Mouse (Mus musculus) CH12F3 (cell line): Measurements from ENCODE around the gene Thada.
"Not testable (repeated sequence)": the region's sequence is repeated elsewhere in the genome, so short reads cannot be mapped to it uniquely, and the experiment has no call there.

Experiments
- in situ Hi-C: fragments of 300-500 bp; cut with MboI; formaldehyde crosslinking; loops from 2 replicates; pipeline ENCODE4 v1.14.3; 2020; ENCODE audit warnings: low sequenced_read_pairs

Thada gene

DNA sequence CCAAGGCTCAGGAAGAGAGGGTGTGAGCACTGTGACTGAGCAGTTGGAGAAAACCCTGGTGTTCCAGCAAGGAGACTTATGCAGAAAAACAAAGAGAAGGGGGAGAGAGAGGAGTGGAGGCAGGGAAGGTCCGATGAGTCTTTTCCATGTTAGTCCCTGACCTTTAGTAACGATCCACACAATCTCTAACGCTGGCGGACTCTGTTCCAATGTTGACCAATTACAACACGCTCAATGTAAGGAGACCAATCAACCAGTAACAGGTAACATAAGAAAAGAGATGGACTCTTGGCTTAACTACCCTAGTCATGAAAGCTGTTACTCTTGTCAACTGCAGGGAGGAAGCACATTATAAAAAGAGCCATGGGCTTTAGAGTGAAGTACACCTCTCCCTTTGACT lies 160.9 kb downstream of the Thada start:
- in situ Hi-C loops = no loop called here

DNA sequence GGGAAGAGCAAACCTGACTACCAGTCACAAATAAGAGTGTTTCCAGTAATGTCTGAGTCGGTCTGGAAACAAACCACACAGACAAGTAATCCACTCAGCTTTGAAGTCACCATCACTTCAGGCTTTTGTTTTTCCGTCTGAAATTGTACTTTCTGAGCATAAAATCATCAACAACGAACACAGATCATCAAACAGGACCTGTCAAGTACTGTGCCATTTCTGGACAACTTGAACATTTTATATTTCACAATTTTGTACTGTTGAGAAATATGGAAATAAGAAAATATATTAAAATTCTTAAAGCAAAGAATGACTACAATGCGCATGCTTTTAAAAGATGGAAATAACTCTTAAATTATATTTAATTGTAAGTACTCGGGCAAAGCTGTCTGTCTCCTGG lies 161.9 kb downstream of the Thada start:
- in situ Hi-C loops = no loop called here

DNA sequence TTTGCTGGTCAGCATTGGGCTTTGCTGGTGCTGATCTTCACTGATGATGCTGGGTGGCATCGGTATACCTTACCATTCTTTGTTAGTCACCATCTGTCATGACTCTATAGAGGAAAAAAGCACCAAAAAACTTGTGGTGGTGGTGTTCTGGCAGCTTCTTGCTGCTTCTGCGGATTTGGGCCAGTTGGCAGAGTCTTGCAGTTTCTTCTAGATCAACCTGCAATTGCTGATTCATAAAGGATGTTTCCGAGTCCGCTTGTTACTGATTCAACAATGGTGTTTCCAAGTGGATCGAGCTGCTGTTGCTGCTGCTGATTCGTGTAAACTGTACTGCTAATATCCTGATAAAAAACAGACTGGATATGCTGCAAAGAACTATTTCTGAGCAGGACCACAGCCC lies 168.0 kb downstream of the Thada start:
- in situ Hi-C loops = no loop called here

DNA sequence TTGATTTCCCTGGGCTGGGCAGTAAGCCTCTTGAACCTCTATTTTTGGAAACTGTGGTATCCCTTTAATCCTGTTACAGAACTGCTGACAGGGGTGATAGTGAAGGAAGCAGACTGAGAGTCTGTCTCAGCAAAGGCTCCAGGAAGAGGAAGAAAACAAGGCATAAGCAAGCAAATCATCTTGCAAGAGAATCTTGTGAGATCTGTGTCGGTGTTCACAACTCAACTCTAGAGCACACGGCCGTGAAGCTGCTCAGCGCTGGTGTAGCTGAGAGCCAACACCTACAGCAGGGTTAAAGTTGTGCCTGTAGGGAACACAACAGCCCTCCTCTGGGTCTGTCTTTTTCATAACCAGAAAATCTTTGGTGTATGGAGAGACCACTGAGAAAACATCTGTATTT lies 172.8 kb downstream of the Thada start:
- in situ Hi-C loops = no loop called here

DNA sequence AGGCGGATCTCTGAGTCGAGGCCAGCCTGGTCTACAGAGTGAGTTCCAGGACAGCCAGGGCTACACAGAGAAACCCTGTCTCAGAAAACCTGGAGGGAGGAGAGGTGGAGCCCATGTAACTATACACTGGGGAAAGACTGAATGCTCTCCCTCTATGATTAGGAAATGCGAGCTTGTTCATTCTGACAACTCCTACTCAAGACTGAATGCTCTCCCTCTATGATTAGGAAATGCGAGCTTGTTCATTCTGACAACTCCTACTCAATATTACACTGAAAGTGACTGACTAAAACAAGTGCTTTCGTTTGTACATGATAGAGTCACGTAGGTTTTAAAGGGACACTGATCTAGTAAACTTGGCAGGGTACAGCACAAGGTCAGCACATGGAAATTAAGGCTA lies 174.8 kb downstream of the Thada start:
- in situ Hi-C loops = not testable (repeated sequence)

DNA sequence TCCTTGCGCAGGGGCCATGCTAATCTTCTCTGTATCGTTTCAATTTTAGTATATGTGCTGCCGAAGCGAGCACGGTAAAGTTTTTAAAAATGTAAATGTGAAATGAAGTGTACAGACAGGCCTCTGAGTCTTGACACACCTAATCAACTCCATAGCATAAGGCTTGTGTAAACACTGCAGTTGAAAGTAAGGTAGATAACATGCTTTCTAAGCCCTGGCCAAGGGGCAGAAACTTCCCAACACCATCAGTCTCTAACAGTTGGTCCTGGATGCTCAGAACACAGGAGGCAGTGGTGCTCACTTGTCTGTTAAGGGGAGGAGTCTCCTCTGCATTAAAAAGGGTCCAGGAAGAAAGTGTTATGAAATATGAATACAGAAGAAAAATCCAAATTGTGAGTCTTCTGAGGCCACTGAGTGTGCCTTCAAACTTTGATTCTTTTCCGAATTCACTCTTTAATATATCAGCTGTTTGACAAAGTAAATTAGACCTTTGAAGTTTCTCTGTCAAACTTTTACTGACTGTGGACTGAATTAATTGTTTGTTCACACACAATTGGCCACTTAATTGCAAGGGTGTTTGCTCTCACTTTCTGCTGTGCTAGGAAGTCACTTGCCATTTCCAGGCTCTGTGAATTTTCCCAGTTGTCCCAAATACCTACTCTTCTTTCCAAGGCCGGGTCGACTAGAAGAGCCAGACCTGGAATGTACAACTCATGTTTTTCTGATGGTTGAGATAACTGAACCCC lies 178.2 kb downstream of the Thada start:
- in situ Hi-C loops = no loop called here

DNA sequence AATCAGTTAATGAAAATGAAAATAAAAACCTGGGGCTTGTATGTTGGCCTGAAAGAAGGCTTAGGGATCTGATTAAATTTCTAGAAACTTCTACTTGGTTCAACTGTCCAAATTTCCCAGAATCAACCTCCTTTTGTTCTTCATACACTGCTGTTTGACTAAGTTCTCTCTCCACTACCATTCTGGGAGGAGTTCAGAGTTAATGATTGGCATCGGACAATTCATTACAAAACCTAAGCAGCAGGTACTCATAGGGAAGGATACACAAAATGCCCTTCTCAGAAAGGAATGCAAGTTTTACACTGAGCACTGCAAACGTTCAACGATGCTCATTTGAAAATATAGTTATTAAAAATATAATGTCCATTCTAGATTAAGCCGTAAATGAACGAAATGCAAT lies 179.5 kb downstream of the Thada start:
- in situ Hi-C loops = no loop called here

DNA sequence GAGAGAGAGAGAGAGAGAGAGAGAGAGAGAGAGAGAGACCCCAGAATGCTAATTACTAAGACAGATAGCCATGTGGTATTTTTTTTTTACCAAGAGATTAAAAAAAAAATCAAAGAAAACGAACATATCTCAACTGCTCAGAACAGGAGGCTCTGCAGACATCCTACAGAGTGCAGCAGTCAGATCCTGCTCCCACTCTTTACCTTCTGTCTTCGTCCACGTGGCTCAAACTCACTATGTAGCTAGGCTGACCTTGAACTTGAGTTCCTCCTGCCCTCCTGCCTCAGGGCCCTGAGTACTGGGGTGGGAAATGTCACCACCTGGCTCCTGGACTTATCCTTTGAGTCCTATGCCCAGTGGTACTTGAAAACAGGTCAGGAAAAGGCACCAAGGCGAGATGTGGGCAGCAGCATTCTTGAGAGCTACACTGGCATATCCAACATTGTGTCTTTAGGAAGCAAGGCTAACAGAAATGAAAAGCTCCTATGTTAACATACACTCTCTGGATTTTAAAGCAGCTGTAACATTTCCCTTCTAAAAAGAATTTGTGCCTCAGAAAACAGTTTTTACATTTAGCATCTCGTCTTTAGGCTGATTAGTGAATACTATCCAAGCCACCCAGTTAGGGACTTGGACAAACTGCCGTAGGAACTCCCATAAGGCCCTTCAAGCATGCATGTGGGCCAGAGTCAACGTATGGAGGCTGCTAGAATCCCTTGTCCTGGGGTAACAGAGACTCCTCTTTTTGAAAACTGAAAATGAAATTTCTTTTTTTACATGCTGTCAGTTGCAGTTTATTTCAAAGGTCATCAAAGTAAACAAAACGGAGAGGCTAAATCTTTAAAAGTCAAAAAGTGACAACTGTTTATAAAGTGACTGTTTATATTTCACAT lies 183.4 kb downstream of the Thada start:
- in situ Hi-C loops = no loop called here

DNA sequence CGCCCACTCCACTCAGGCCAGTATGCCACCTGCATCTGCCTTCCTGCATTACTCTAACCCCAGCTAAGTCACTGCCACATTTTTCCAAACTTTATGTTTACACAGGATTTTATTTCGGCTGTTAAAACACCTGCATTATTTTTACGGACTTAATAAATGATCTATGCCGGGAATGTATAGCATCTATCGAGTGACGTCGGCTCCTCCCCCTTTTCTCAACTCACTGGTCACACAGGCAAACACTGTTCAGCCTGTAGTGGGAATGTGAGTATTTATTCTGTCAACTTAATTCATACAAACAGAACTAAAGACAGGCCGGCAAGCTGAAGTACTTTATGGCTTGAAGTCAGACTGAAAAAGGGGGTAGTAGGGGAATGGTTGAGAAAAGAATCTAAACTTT lies 187.0 kb downstream of the Thada start:
- in situ Hi-C loops = no loop called here

DNA sequence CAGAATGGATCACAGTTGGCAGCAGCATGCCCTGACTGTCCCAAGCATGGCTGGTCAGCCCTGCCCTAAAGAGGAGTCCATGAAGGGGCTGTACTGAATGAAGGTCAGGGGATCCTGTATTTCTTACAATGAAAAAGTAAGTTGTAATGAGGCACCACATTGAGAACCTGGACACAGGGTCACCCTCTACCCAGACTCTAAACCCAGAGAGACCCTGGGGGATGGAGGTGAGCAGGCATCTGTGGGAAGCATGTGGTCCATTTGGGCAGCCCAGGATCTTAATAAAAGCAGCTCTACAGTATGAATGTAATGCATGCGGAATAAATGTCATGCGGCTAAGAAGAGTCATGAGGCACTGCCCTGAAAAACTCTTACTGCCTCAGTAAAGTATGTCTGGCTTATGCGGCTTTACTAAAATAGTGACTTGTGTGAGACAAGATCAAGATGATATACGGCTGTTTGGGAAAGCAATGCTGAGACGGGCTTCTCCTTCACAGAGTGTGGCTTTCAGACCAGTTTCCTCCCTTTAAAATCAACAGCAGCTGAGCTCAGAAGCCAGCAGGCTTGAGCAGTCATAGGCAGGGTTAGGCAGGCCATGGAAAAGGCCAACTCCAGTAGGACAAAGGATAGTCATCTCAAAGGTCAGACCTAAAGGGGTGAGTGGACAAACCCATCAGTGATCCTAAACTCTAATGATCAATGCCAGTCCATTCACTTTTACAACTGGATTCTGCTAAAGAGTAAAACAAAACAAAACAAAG lies 187.6 kb downstream of the Thada start:
- in situ Hi-C loops = no loop called here

DNA sequence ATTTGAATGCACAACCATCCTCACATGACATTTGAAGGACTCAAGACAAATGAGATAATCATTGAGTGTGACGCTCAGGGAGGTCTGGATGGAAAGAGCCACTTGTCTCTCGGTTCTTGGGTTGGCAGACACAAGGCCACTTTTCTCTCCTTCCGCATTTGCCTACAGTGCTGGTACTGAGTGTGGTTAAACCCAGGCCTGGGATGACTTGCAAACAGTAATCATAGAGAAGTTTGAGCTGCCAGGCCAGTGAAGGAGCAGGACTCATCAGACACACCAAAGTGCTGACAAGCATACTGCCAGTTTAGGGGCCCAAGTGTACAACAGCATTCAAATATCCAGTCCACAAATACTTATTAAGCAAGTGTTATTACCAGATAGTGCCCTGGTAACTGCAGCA lies 191.0 kb downstream of the Thada start:
- in situ Hi-C loops = no loop called here

DNA sequence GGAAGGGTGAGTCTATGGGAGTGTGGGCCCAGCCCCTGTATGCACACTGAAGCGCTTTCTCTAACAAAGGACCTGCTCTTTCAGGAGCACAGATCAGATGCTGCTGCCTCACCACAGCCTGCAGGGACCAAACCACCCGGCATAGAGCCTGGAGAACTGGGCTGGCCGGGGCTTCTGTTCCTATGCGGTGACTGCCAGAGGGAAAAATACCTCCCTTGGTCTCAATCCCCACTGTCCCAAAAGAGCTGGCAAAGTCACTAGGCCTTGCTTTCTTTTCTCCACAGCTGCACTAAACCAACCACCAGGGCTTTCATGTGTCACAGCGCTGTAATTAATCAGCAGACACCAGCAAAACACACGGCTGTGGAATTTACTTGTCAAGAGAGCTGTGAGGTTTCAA lies 191.8 kb downstream of the Thada start:
- in situ Hi-C loops = no loop called here

DNA sequence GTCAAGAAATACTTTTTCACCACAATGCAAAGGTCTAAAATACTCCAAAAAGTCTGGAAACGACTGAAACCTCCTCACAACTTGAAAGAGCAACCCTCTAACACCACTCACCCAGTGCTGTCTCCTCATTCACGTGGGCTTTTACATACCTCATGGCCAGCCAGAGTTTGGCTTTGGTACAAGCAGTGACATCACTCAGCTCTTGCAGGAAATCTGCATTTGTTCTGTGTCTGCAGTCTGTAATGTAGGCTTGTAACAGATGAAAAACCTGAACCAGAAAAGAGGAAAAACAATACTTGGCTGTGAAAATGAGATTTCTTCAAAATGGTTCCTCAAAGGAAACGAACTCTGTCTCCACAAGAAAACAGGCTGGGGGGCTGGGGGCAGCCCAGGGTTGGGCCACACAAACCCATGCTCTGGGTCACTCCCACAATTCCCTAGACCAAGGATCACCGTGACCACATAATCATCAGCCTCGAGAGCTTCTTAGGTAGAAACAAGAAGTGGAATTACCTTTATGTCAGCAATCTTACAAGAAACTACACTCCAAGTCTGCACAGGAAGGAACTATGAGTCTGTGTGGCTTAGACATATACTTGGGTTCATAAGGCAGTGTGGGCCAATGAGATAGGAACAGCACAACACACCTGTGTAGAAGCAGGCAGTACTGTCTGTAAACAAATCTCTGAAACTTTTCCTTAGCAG lies 193.3 kb downstream of the Thada start:
- in situ Hi-C loops = no loop called here

DNA sequence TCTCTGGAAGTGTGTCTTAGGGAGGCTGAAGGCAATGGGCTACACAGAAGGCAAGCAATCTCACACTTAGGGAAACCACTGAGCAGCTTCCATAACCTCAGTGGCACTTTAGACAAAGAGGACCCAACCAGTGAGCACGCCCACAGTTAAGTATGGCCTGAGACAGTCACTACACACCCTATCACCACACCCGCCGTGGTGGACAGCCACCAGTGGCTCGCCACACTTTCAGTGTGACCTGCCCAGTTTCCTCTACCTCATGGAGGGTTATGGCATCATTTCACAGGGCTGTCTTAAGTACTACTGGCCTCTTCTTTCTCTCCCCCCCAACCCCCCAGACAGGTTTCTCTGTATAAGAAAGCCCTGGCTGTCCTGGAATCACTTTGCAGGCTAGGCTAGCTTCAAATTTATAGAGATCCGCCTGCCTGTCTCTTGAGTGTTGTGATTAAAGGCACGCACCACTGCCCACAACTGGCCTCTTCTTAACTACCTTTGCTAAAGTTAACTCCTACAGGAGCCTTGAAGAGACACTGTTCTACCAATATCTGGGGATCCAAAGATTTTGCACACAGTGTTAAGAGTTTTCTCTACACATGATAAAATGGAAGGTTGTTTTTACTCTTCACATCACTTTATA lies 194.3 kb downstream of the Thada start:
- in situ Hi-C loops = no loop called here

DNA sequence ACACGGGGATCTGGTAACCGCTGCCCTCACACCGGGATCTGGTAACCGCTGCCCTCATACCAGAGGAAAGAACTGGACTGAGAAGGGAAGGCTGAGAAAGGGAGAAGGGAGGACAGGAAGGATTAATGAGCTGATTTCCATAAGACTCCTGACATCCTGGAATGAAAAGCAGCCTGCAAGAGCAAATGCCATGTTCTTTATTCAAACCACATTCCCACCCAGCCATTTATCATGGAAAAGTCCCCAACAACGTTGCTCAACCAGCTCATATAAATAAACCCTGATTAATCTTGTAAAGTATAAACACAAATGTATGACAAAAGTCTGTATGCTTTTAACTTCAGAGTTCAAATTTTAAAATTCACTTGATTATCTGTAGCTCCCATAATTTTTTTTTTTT lies 196.3 kb downstream of the Thada start:
- in situ Hi-C loops = no loop called here

DNA sequence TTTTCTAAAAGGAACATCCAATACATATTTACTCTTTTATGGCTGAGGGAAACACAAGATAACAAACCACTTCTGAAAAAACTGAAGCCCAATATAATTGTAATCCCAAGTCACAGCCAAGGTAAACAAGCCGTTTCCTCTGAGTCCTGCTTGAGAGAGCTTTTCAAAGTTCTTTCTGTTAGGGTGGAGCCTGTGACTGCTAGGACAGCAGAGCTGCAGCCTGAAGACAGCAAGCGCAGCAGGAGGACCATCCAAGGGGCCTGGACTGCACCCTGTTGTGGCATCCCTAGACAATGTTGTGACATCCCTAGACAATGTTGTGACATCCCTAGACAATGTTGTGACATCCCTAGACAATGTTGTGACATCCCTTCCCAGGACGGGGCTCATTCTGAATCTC lies 197.6 kb downstream of the Thada start:
- in situ Hi-C loops = no loop called here

DNA sequence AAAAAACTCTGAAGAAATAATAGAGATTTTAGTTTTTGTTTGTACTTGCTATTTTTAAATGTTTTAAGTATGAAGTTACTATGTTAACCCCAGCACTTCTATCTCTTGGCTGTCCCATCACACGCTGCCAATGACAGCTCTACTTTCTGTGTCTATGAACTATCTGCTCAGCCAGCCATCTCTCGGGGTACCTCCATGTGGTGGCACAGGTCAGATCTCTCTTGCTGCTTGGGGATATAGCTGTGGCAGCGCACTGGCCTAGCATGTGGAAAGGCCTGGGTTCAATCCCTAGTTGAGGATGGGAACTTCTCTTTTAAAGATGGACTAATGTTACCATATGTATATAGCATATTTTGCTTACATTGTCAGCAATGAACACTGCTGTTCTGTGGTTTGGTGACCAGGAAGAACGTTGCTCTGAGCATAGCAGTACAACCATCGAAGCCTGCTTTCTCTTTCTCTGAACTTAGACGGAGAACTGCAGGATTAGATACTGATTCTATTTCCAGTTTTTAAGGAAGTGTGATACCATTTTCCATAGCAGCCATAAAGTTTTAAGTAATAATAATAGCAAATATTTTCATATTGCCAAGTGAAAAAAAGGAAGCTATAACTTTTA lies 198.4 kb downstream of the Thada start:
- in situ Hi-C loops = no loop called here

DNA sequence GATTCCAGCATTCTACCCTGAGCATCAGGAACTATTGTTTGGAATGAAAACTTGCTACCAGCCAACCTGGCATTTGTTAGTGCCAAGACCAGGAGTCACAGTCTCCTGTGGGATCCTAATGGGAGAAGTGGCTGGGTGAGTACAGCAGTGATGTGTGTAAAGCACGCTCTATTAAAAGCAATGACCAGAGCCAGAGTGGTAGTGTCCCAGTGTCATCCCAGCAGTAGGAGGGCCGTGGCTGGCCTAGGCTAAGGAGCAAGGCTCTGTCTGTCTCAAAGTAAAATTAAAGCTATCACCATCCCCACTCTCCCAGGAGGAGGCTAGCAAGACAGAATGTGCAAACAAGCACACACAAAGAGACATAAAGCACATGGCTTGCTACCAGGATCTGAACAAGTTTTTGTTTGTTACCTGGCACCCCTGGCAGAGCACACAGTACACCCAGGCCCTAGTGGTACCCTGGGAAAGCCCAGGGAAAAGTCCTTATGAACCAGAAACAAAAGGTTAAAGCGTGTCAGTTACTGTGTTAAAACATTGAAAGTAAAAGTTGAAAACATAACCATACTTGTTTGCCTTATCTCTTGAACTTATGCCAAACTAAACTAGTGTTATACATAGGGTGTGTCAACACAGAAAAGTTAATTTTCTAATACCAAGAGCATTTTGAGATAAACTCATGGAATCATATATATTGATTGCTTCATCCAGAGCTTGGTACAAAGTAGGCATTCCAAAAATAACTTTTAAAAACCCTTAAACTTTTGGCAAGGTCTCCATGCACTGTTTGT lies 199.7 kb downstream of the Thada start:
- in situ Hi-C loops = no loop called here

DNA sequence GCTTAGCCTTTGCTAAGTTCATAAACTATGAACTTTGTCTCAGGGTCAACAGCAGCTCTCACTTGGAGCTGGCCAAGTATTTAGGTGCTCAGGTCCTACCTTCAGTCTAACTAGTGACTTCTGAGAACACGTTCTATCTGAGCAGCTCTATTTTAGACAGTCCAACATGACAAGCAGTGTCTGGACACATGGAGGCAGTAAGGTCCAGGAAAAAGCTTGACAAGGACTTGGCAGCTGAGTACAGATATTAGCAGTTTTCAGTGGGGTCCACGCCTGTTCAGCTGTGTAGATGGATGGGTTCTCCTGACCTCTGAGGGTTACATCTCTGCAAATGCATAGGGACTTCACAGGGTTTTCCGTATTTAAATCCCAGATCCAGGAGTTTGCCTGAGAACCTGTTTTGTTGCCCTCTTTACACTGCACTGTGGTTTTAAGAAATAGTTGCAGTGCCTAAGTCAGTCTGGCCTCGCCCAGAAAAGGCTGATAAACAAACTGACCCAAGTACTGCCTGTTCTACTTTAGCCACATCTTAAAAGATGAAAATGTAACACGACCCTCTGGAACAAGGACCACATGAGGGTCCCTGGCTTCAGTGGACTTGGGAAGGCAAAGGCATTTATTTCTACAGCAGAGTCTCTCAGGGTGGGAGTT lies 200.4 kb downstream of the Thada start:
- in situ Hi-C loops = no loop called here
